ENCODE assay signal across 35 mouse cellular contexts in the genomic region with DNA sequence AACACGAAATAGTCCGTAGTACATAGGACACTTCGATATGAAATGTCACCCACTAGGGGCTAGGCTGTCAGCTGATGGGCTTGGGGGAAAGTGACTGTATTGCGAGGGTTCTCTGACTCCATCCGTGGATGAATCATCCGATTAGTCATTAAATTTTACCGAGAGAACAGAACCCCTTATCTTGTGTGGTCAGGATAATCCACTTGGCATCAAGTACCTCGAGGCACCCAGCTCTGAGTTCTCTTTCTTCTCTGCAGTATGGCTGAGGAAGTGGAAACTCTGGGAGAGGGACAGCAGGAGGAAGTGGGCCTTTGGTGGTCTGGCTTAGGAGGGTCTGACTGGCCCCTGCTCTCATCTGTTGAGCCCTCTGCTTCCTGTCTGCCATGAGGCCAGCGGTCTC.
DNase-seq lines count a peak whose midpoint lies in the region; ATAC-seq lines count a peak whose summit lies in the region.
"Had no signal": no experiment of that assay in that cellular context is flagged by ENCODE, and none has a peak within 500 bp of the region (broad histone marks: within the 10 kb centered on the region; RNA-seq: fewer than 3 reads in every experiment).

No protein-coding gene starts in this region.

- H3K36me3 ChIP-seq in neural tube, embryonic 15.5 days = no peaks in the 10 kb centered on the region
- H3K36me3 ChIP-seq: embryonic facial prominence, embryonic 10.5 days; embryonic facial prominence, embryonic 15.5 days; heart, embryonic 13.5 days; hindbrain, embryonic 10.5 days; intestine, embryonic 15.5 days; limb, embryonic 10.5 days; limb, embryonic 15.5 days; liver, embryonic 13.5 days; midbrain, embryonic 10.5 days; stomach, embryonic 15.5 days had no signal

- ATAC-seq in neural tube, embryonic 15.5 days (ENCODE audit: low FRiP score) = no peak
- ATAC-seq in hematopoietic stem cell, adult 5-6 weeks (replicated peaks in 1 of 2; ENCODE audit: insufficient read depth in 1 of 2, low FRiP score in 2 of 2, low TSS enrichment in 1 of 2, low read depth in 1 of 2, poor library complexity in 2 of 2, severe bottlenecking in 2 of 2) = peak; percentile 73 to 78; a peak in 3 of 4 replicates
- ATAC-seq: forebrain, embryonic 13.5 days; hindbrain, embryonic 16.5 days; intestine, embryonic 15.5 days; lung, postnatal 0 days had no signal

- peak; percentile 10 for DNase-seq in neural tube, embryonic 10.5 days (ENCODE audit: extremely low spot score, low spot score)
- DNase-seq in Muller cell, postnatal 12 days (ENCODE audit: inconsistent ontology term) = peak; percentile 36
- DNase-seq in thymus, postnatal 14 days = no peak
- no peak for DNase-seq in cerebellum, adult 9-10 months
- DNase-seq in kidney, postnatal 10 days = no peak
- no peak for DNase-seq in frontal cortex, adult 2 months (ENCODE audit: extremely low spot score in 1 of 2, low spot score in 1 of 2)
- DNase-seq: adrenal gland, postnatal 14 days; cerebellum, adult 11 months; cerebellum, postnatal 10 days; gastrocnemius, postnatal 25 days; heart, adult 2 months; heart, postnatal 10 days; kidney, adult 2 months; kidney, postnatal 4 days; layer of hippocampus, postnatal 36 days; liver, embryonic 13.5 days; lung, adult 18-20 months; lung, postnatal 4 days; retina, postnatal 1 day; right cerebral cortex, postnatal 14 days; thymus, postnatal 25 days had no signal

- no peak overlapping the region for H3K27ac ChIP-seq in neural tube, embryonic 15.5 days (replicated peaks)
- H3K27ac ChIP-seq: embryonic facial prominence, embryonic 10.5 days; embryonic facial prominence, embryonic 15.5 days; forebrain, embryonic 13.5 days; heart, adult 2 months; heart, embryonic 13.5 days; hindbrain, embryonic 10.5 days; intestine, embryonic 15.5 days; limb, embryonic 10.5 days; limb, embryonic 15.5 days; liver, embryonic 13.5 days; midbrain, embryonic 10.5 days; stomach, embryonic 15.5 days had no signal

- H3K9ac ChIP-seq in neural tube, embryonic 15.5 days (replicated peaks) = no peak overlapping the region
- H3K9ac ChIP-seq: embryonic facial prominence, embryonic 15.5 days; forebrain, embryonic 13.5 days; heart, embryonic 13.5 days; intestine, embryonic 15.5 days; limb, embryonic 15.5 days; liver, embryonic 13.5 days; stomach, embryonic 15.5 days had no signal

- no peak overlapping the region for H3K4me3 ChIP-seq in neural tube, embryonic 15.5 days (replicated peaks)
- H3K4me3 ChIP-seq: embryonic facial prominence, embryonic 10.5 days; embryonic facial prominence, embryonic 15.5 days; forebrain, embryonic 13.5 days; heart, adult 2 months; heart, embryonic 13.5 days; hindbrain, embryonic 10.5 days; intestine, embryonic 15.5 days; limb, embryonic 10.5 days; limb, embryonic 15.5 days; liver, embryonic 13.5 days; midbrain, embryonic 10.5 days; stomach, embryonic 15.5 days had no signal

- 83% methylated on average over 9 of the region's 9 CpGs for WGBS in neural tube, embryonic 15.5 days

- no peak overlapping the region for H3K4me2 ChIP-seq in neural tube, embryonic 15.5 days
- H3K4me2 ChIP-seq: embryonic facial prominence, embryonic 15.5 days; forebrain, embryonic 13.5 days; heart, embryonic 13.5 days; intestine, embryonic 15.5 days; limb, embryonic 15.5 days; liver, embryonic 13.5 days; stomach, embryonic 15.5 days had no signal

- no peaks in the 10 kb centered on the region for H3K27me3 ChIP-seq in neural tube, embryonic 15.5 days (replicated peaks)
- H3K27me3 ChIP-seq: embryonic facial prominence, embryonic 15.5 days; forebrain, embryonic 13.5 days; heart, embryonic 13.5 days; intestine, embryonic 15.5 days; limb, embryonic 15.5 days; liver, embryonic 13.5 days; stomach, embryonic 15.5 days had no signal

- H3K4me1 ChIP-seq in neural tube, embryonic 15.5 days = no peaks in the 10 kb centered on the region
- H3K4me1 ChIP-seq: embryonic facial prominence, embryonic 10.5 days; forebrain, embryonic 13.5 days; hindbrain, embryonic 10.5 days; intestine, embryonic 15.5 days; limb, embryonic 10.5 days; limb, embryonic 15.5 days; liver, embryonic 13.5 days; midbrain, embryonic 10.5 days; stomach, embryonic 15.5 days had no signal

- no peaks in the 10 kb centered on the region for H3K9me3 ChIP-seq in neural tube, embryonic 15.5 days (replicated peaks)
- H3K9me3 ChIP-seq: embryonic facial prominence, embryonic 15.5 days; forebrain, embryonic 13.5 days; heart, embryonic 13.5 days; intestine, embryonic 15.5 days; limb, embryonic 15.5 days; liver, embryonic 13.5 days; stomach, embryonic 15.5 days had no signal

Comparison
In these comparisons a context has a peak if more than half of its experiments do, and no peak if none do; other contexts are left out.
1. DNase-seq: peak in neural tube, embryonic 10.5 days (single experiment) and Muller cell, postnatal 12 days (single experiment); none in thymus, postnatal 14 days (single experiment), cerebellum, adult 9-10 months (single experiment), kidney, postnatal 10 days (single experiment) and frontal cortex, adult 2 months (0 of 2).